Mouse (Mus musculus): ENCODE measurements around the gene Dtx1.

DNA sequence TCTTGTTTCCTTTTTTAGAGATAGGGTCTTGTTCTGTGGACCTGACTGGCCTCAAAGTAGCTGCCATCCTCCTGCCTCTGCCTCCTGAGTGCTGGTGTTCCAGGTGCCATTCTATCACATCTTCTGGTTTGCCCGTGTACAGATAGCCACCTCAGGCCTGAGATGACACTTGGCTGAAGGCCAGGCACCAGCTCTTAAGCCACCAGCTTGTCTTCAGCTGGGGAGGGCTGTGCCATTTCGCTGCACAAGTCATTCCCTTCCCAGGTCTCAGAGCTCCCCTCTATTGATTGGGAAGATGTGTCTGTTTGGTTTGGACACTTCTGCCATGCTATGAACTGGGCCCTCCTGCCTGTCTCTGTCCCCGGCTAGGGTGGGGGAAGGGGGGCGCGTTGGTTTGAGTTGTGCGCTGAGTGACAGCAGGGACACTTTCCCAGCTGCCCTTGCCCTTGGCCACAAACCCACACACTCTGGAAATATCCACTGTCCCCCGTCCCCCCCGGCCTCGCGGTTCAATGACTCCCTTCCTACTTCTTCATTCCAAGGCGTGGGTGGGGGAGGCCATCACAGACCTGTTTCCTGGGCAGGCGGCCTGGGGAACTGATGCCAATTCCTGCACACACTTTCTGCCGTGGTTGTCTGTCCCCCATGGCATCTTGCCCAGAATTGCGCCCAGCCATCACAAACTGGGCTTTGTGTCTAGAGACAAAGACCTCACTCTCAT, 68.2 kb downstream of the Dtx1 start:
- TF ChIP-seq CTCF (IDR thresholded peaks at IDR 0.05; ENCODE audit: low read depth), result no peak
- TF ChIP-seq EP300 (IDR thresholded peaks at IDR 0.05; ENCODE audit: low read depth), result no peak

All from heart, postnatal 0 days (tissue).